Mouse (Mus musculus): ENCODE measurements around the gene Epb41l4b. TPM values are rescaled to one million over a fixed set of nuclear protein-coding genes. Genes with fewer than 3 reads are reported as not detected.

The Epb41l4b gene
- polyA plus RNA-seq, 1 experiment, result not detected

DNA sequence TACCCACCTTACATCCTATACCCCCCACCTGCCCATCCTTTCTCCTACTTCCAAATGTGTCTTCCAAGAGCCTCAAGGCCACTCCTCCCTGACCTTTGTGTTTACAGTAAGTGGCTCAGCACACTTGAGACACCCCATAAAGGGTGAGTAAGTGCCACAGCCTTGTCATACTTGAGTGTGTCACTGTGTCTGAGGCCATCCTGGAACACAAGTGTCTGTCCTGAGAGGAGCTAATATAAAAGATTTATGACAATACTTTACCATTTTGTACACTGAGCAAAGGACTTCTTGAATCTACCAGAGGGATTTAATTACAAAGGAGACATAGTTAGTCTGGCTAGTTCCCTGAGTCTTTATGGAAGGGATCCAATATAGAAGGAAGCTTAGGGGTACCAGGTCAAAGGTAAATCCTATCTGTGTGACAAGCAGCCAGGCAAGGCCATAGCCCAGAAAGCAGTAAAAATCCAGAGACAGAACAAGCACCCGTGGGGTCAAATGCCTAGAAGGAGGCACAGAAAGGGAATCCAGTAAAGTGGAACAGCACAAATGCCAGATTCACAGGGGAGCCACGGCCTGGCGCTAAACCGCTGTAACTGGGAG lies 2.9 kb downstream of the Epb41l4b start:
- no peak overlapping the region for H3K4me3 ChIP-seq (ENCODE audit: insufficient read depth, low read depth, low read length)

DNA sequence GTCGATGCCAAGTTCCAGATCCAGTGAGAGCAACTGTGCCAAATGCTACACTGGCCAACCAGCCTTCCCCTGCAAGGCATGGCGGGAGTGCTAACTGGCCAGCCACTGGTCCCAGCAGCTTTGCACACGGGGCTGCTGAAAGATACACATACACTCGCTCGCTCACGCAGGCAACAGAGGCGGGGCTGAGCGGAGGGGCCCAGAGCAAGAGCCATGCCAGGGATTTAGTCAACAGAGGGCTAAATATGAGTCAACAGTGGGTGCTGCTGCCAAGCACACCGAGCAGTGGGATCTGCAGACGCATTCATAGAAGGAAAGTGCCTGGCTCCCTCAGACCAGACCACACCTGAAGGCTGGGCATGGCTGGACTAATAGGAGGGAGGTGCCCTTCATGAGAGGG lies 3.8 kb downstream of the Epb41l4b start:
- Histone ChIP-seq H3K4me3 (ENCODE audit: insufficient read depth, low read depth, low read length) (no peak overlapping the region), H3K27ac (ENCODE audit: insufficient read depth, low read depth, low read length) (no peak overlapping the region), H3K4me1 (ENCODE audit: control insufficient read depth, insufficient read depth, low read length) (peaks cover 31% of the 10 kb centered on the region)
- 13% methylated on average over 10 of the region's 10 CpGs for WGBS
- no peak for TF ChIP-seq CTCF (IDR thresholded peaks at IDR 0.05; ENCODE audit: insufficient read depth, low read depth, low read length)
- TF ChIP-seq POLR2A (IDR thresholded peaks at IDR 0.05; ENCODE audit: insufficient read depth, low read depth, low read length), result no peak

More for the DNA sequence above, 2.9 kb downstream of the Epb41l4b start:
- Histone ChIP-seq H3K27ac (ENCODE audit: insufficient read depth, low read depth, low read length) (no peak overlapping the region), H3K4me1 (ENCODE audit: control insufficient read depth, insufficient read depth, low read length) (peaks cover 27% of the 10 kb centered on the region)
- WGBS, result 55% methylated on average over 4 of the region's 4 CpGs
- TF ChIP-seq POLR2A (IDR thresholded peaks at IDR 0.05; ENCODE audit: insufficient read depth, low read depth, low read length) (no peak), CTCF (IDR thresholded peaks at IDR 0.05; ENCODE audit: insufficient read depth, low read depth, low read length) (no peak)

DNA sequence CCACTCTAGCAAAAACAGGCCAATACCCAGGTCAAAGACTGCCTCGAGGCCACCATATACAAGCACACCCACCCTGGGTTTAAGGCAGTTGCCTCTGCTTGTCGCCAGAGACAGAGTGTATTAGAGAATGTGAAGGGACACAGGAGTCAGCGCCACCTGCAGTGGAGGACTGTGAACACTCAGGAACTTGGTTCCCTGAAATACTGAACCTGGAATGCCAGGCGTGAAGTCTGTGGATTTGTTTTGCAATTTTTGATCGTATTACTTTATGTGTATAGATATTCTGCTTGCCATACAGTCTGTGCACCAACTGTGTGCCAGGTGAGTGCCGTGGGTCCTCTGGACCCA lies 5.2 kb downstream of the Epb41l4b start:
- no peak overlapping the region for H3K4me3 ChIP-seq (ENCODE audit: insufficient read depth, low read depth, low read length)
- H3K27ac ChIP-seq (ENCODE audit: insufficient read depth, low read depth, low read length), result no peak overlapping the region
- whole genome bisulfite sequencing, result 86% methylated on average over 6 of the region's 6 CpGs
- peaks cover 32% of the 10 kb centered on the region for H3K4me1 ChIP-seq (ENCODE audit: control insufficient read depth, insufficient read depth, low read length)
- no peak for TF ChIP-seq POLR2A (IDR thresholded peaks at IDR 0.05; ENCODE audit: insufficient read depth, low read depth, low read length)
- no peak for TF ChIP-seq CTCF (IDR thresholded peaks at IDR 0.05; ENCODE audit: insufficient read depth, low read depth, low read length)

DNA sequence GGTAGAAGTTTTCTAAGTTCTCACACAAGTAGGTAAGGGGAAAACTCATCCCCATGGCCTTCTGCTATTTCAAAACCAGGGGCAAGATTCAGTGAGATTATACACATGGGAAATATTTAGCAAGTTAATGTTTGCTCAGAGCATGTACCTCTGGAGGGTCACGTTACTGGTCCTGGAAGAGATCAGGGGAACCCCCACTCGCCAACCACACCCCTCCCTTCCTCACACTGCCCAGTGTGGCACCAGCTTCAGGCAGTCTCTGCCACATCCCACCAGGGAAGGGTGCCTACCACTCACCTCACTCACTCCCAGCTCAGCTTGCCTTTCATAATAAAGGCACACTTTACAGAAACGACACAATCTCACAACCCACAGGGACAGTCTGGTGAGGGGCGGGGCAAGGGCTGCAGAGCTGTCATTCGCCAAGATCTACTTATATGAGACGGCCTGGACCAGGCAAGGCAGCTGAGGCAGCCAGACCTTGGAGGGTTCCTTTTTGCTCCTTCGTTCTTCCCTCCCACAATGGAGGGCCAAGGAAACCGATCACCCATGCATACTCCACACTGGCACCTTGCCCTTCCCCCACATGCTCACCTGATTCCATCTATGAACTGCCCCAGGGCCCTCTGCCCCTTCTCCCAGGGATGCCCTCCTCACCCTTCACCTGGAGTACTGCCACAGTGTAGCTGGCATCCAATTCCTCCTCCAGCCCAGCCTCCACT lies 5.7 kb downstream of the Epb41l4b start:
- H3K4me3 ChIP-seq (ENCODE audit: insufficient read depth, low read depth, low read length), result no peak overlapping the region
- peaks cover 29% of the 10 kb centered on the region for H3K4me1 ChIP-seq (ENCODE audit: control insufficient read depth, insufficient read depth, low read length)
- H3K27ac ChIP-seq (ENCODE audit: insufficient read depth, low read depth, low read length), result no peak overlapping the region
- TF ChIP-seq POLR2A (IDR thresholded peaks at IDR 0.05; ENCODE audit: insufficient read depth, low read depth, low read length) (no peak), CTCF (IDR thresholded peaks at IDR 0.05; ENCODE audit: insufficient read depth, low read depth, low read length) (no peak)
- WGBS, result 82% methylated on average over 8 of the region's 8 CpGs

DNA sequence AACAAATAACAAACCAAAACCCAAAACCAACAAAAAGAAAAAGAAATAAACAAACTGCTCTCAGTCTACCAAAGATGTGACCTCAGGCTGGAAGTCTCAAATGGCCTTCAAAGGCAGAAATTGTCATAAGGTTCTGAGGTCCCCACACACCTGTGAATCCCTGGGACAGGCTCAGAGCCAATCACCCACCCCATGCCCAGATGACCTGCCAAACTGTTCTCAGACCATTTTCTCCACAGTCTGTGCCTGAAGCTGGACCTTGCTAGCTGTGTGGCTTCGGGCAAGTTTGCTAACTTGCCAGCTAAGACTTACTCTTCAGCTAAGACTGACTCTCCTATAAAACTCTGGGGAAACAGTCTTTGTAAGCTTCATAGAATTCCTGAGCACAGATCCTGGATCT lies 7.8 kb downstream of the Epb41l4b start:
- Histone ChIP-seq H3K4me3 (ENCODE audit: insufficient read depth, low read depth, low read length) (no peak overlapping the region), H3K4me1 (ENCODE audit: control insufficient read depth, insufficient read depth, low read length) (peaks cover 22% of the 10 kb centered on the region), H3K27ac (ENCODE audit: insufficient read depth, low read depth, low read length) (no peak overlapping the region)
- TF ChIP-seq POLR2A (IDR thresholded peaks at IDR 0.05; ENCODE audit: insufficient read depth, low read depth, low read length) (no peak), CTCF (IDR thresholded peaks at IDR 0.05; ENCODE audit: insufficient read depth, low read depth, low read length) (no peak)
- 80% methylated on average over 1 of the region's 1 CpGs for WGBS

DNA sequence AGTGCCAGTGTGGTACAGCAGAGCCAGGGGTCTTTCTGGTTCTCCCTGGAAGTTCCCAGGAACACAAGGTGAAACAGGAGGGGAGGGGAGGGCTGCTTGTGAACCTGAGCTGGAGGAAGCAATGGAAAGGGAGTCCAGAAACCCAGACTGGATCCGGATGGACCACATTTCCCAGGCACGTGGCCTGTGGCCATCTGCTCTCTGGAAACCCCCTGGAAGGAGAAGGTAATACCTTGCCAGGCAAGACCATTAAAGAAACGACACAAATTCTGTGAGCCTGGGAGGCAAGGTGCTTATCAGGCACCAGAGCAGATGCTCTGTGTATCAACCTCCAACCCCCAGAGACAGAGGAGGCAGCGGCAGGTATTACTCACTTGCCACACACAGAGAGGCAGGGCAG lies 8.7 kb downstream of the Epb41l4b start:
- TF ChIP-seq CTCF (IDR thresholded peaks at IDR 0.05; ENCODE audit: insufficient read depth, low read depth, low read length) (no peak), POLR2A (IDR thresholded peaks at IDR 0.05; ENCODE audit: insufficient read depth, low read depth, low read length) (no peak)
- Histone ChIP-seq H3K4me1 (ENCODE audit: control insufficient read depth, insufficient read depth, low read length) (peaks cover 26% of the 10 kb centered on the region), H3K27ac (ENCODE audit: insufficient read depth, low read depth, low read length) (no peak overlapping the region), H3K4me3 (ENCODE audit: insufficient read depth, low read depth, low read length) (no peak overlapping the region)
- 71% methylated on average over 4 of the region's 4 CpGs for WGBS

DNA sequence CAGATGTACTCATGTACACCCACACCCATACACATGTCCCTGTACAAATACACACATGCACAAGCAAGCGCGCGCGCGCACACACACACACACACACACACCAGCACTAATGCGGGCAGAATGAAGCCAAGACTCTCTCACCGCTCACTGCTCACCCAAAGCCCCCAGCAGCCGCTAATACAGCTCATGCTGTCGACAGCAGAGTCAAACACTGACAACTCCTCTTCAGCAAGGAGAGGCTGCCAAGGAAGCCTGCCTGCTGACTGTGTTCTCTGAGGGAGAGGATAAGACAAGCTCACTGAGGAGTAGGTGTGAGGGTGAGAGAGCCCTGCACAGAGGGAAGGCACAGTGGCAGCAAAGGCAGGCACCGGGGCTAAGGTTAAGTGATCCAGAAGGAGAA lies 11.4 kb downstream of the Epb41l4b start:
- Histone ChIP-seq H3K4me3 (ENCODE audit: insufficient read depth, low read depth, low read length) (no peak overlapping the region), H3K27ac (ENCODE audit: insufficient read depth, low read depth, low read length) (no peak overlapping the region), H3K4me1 (ENCODE audit: control insufficient read depth, insufficient read depth, low read length) (peaks cover 16% of the 10 kb centered on the region)
- TF ChIP-seq POLR2A (IDR thresholded peaks at IDR 0.05; ENCODE audit: insufficient read depth, low read depth, low read length), result no peak
- 84% methylated on average over 10 of the region's 10 CpGs for WGBS

DNA sequence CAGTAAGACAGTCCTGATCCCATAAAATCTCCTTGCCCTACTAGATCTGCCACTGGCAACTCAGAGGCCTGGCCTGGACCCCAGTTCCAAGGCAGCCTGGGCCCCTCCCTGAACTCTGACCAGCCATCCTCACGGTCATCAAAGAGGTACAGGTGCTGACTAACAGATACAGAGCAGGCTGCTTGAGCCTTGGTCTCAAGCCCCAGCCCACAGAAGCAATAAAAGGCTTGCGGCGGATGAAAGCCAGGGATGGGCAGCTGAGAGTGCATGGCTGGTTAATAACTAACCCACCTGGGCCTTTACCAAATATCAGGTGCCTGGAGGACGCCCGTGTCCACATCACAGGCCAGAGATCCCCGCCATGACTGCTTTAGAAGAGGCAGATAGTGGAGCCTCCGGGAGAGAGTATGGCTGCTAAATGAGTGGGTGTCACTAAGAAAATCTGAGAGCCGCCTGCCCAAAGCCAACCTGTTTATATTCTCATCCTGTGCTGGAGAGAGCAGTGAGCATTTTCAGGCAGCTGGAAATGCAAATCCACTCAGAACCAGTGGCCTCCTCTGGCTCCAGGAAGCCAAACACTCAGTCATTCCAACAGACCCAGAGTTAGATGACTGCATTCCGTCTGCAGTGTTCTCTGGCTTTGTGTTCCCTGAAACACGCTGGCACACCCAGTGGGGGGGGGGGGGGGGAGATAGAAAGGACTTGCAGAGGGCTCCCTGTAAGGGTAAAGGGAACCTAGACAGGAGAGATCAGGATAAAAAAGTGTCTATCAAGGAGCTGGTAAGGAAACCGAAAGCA lies 13.3 kb downstream of the Epb41l4b start:
- H3K4me3 ChIP-seq (ENCODE audit: insufficient read depth, low read depth, low read length), result no peak overlapping the region
- H3K4me1 ChIP-seq (ENCODE audit: control insufficient read depth, insufficient read depth, low read length), result peaks cover 16% of the 10 kb centered on the region
- 76% methylated on average over 11 of the region's 11 CpGs for WGBS
- TF ChIP-seq CTCF (IDR thresholded peaks at IDR 0.05; ENCODE audit: insufficient read depth, low read depth, low read length) (no peak), POLR2A (IDR thresholded peaks at IDR 0.05; ENCODE audit: insufficient read depth, low read depth, low read length) (no peak)
- no peak overlapping the region for H3K27ac ChIP-seq (ENCODE audit: insufficient read depth, low read depth, low read length)

DNA sequence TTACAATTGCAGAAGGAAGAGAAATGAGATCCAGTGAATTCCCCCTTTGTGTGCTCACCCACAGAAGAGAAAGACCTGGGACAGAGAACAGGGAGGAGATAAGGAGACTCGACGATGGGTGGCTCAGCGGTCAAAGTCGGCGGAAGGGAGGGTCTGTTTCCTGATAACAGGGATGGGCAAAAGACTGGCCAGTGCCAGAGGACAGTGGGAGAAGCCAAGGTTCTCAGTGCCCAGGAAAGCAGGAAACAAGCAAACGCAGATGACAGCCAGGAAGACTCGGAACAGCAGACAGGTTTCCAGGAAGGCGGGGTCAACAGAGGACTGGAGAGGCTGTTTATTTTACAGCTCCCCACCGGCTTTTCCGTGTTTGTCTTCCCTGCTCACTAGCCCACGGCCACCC lies 20.2 kb downstream of the Epb41l4b start:
- peaks cover 3% of the 10 kb centered on the region; the same call in 1 of the 2 replicates for H3K4me1 ChIP-seq (ENCODE audit: control insufficient read depth, insufficient read depth, low read length)
- no peak overlapping the region for H3K27ac ChIP-seq (ENCODE audit: insufficient read depth, low read depth, low read length)
- H3K4me3 ChIP-seq (ENCODE audit: insufficient read depth, low read depth, low read length), result no peak overlapping the region
- TF ChIP-seq POLR2A (IDR thresholded peaks at IDR 0.05; ENCODE audit: insufficient read depth, low read depth, low read length) (no peak), CTCF (IDR thresholded peaks at IDR 0.05; ENCODE audit: insufficient read depth, low read depth, low read length) (no peak)
- 81% methylated on average over 11 of the region's 11 CpGs for WGBS

Data from olfactory bulb, adult 2 months (tissue).